Mouse (Mus musculus): Measurements from ENCODE around the gene Nemp1. TPM values are rescaled to one million over a fixed set of nuclear protein-coding genes. Genes with fewer than 3 reads are reported as not detected.

The Nemp1 gene
- polyA plus RNA-seq, 1 experiment from 2014 or later, result 12.6 TPM

DNA sequence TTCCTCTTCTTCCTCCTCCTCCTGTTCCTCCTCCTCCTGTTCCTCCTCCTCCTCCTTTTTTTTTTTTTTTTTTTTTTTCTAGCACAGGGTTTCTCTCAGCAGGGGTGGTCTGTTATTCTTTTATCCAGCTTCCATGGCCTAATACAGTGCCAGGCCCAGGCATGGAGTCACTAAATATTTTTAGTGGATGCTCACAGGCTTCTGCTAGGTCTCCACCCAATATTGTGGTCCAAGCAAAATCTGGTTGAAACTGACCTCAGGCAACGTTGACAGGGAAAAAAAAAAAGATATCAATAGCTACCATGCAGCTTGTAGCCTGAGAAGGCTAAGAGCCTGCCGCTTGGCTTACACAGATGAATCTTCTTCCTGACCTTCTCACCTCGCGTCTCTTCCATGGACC lies 44.0 kb upstream of the Nemp1 start:
- H3K9ac ChIP-seq (ENCODE audit: low read length), result no peak overlapping the region
- WGBS, result 63% methylated on average over 4 of the region's 4 CpGs
- no peak overlapping the region for H3K4me2 ChIP-seq (ENCODE audit: low read depth, low read length)
- peaks cover 4% of the 10 kb centered on the region; the same call in 1 of the 2 replicates for H3K9me3 ChIP-seq (ENCODE audit: control insufficient read depth, low read length)
- H3K36me3 ChIP-seq (ENCODE audit: control insufficient read depth, insufficient read depth, low read length), result no peaks in the 10 kb centered on the region
- no peaks in the 10 kb centered on the region for H3K27me3 ChIP-seq (ENCODE audit: control insufficient read depth, insufficient read depth, low read depth, low read length)
- ATAC-seq (ENCODE audit: low read depth), result no peak
- peaks cover 16% of the 10 kb centered on the region for H3K4me1 ChIP-seq (replicated peaks; ENCODE audit: control insufficient read depth, insufficient read depth, low read length)
- peak overlapping the region; percentile 99; the same call in 1 of the 2 replicates for H3K27ac ChIP-seq (ENCODE audit: low read length)
- no peak overlapping the region for H3K4me3 ChIP-seq (ENCODE audit: low read length)

- Histone ChIP-seq H3K4me1 (replicated peaks; ENCODE audit: control insufficient read depth, insufficient read depth, low read length) (peaks cover 9% of the 10 kb centered on the region), H3K4me2 (ENCODE audit: low read depth, low read length) (no peak overlapping the region), H3K36me3 (ENCODE audit: control insufficient read depth, insufficient read depth, low read length) (no peaks in the 10 kb centered on the region), H3K27ac (ENCODE audit: low read length) (no peak overlapping the region), H3K9ac (ENCODE audit: low read length) (no peak overlapping the region), H3K27me3 (ENCODE audit: control insufficient read depth, insufficient read depth, low read depth, low read length) (no peaks in the 10 kb centered on the region), H3K9me3 (ENCODE audit: control insufficient read depth, low read length) (peaks cover 4% of the 10 kb centered on the region; the same call in 1 of the 2 replicates), H3K4me3 (ENCODE audit: low read length) (no peak overlapping the region)
- 91% methylated on average over 6 of the region's 6 CpGs for WGBS
- ATAC-seq (ENCODE audit: low read depth), result no peak
These were observed 43.1 kb upstream of the Nemp1 start for GRCm38 (mm10) chr10:127623439-127624216.

DNA sequence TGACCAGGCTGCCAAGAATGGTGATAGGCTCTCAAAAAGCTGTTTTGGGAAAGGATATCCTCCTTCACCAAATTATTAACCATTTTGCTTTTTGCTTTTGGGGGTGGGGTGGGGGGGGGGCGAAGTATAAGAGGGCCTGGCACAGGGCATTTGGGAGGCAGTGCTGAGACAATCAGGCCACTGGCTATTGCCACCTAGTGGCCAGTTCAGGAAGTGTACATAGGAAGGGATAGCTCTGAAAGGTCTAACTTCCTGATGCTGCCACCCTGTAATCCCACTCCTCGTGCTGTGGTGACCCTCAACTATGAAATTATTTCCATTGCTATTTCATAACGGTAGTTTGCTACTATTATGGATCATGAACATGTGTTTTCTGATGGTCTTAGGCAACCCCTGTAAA lies 40.3 kb upstream of the Nemp1 start:
- WGBS, result 82% methylated on average over 3 of the region's 3 CpGs
- H3K9ac ChIP-seq (ENCODE audit: low read length), result no peak overlapping the region
- ATAC-seq (ENCODE audit: low read depth), result no peak

GRCm38 (mm10) chr10:127631261-127632214 lies 35.2 kb upstream of the Nemp1 start:
- peaks cover 4% of the 10 kb centered on the region; the same call in 1 of the 2 replicates for H3K9me3 ChIP-seq (ENCODE audit: control insufficient read depth, low read length)
- H3K9ac ChIP-seq (ENCODE audit: low read length), result no peak overlapping the region
- no peaks in the 10 kb centered on the region for H3K4me1 ChIP-seq (replicated peaks; ENCODE audit: control insufficient read depth, insufficient read depth, low read length)
- no peaks in the 10 kb centered on the region for H3K36me3 ChIP-seq (ENCODE audit: control insufficient read depth, insufficient read depth, low read length)
- no peak overlapping the region for H3K4me2 ChIP-seq (ENCODE audit: low read depth, low read length)
- no peak overlapping the region for H3K27ac ChIP-seq (ENCODE audit: low read length)
- 73% methylated on average over 10 of the region's 10 CpGs for WGBS
- H3K4me3 ChIP-seq (ENCODE audit: low read length), result no peak overlapping the region
- no peaks in the 10 kb centered on the region for H3K27me3 ChIP-seq (ENCODE audit: control insufficient read depth, insufficient read depth, low read depth, low read length)
- ATAC-seq (ENCODE audit: low read depth), result no peak

More for the DNA sequence above, 40.3 kb upstream of the Nemp1 start:
- Histone ChIP-seq H3K27ac (ENCODE audit: low read length) (no peak overlapping the region), H3K4me2 (ENCODE audit: low read depth, low read length) (no peak overlapping the region), H3K4me3 (ENCODE audit: low read length) (no peak overlapping the region), H3K27me3 (ENCODE audit: control insufficient read depth, insufficient read depth, low read depth, low read length) (no peaks in the 10 kb centered on the region), H3K9me3 (ENCODE audit: control insufficient read depth, low read length) (peaks cover 4% of the 10 kb centered on the region; the same call in 1 of the 2 replicates), H3K4me1 (replicated peaks; ENCODE audit: control insufficient read depth, insufficient read depth, low read length) (0 out of 2 replicates have a peak, but pooled peaks cover 3% of the 10 kb centered on the region), H3K36me3 (ENCODE audit: control insufficient read depth, insufficient read depth, low read length) (no peaks in the 10 kb centered on the region)

DNA sequence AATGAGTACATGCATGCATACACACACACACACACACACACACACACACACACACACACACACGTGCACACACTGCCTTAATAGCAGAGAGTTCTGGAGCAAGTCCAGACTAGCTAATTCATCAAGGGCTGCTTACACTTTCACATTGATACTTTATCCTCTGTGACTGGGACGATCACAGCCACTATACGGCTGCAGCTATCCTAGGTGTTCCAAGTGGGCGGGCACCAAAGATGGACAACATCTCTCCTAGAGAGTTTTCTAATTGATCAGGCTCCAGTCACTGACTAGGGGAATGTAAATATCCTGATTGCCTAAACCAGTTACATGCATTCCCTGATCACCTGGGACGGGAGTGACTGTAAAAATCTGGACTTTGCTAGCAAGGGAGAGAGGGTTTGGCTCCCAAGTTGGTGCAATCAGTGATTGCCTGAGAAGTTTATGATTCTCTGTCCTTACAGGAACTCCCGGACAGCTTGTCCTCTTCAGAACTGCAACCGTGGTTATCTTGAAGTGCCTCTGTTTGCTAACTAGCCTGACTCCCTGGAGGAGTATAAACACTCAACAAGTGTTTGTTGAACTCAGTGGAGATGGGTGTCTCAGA lies 33.9 kb upstream of the Nemp1 start:
- Histone ChIP-seq H3K4me1 (replicated peaks; ENCODE audit: control insufficient read depth, insufficient read depth, low read length) (no peaks in the 10 kb centered on the region), H3K4me3 (ENCODE audit: low read length) (no peak overlapping the region), H3K9me3 (ENCODE audit: control insufficient read depth, low read length) (no peaks in the 10 kb centered on the region), H3K27ac (ENCODE audit: low read length) (no peak overlapping the region), H3K36me3 (ENCODE audit: control insufficient read depth, insufficient read depth, low read length) (no peaks in the 10 kb centered on the region), H3K27me3 (ENCODE audit: control insufficient read depth, insufficient read depth, low read depth, low read length) (no peaks in the 10 kb centered on the region), H3K9ac (ENCODE audit: low read length) (no peak overlapping the region), H3K4me2 (ENCODE audit: low read depth, low read length) (no peak overlapping the region)
- 26% methylated on average over 7 of the region's 7 CpGs for WGBS
- ATAC-seq (ENCODE audit: low read depth), result no peak

- no peaks in the 10 kb centered on the region for H3K36me3 ChIP-seq (ENCODE audit: control insufficient read depth, insufficient read depth, low read length)
- H3K9ac ChIP-seq (ENCODE audit: low read length), result no peak overlapping the region
- 55% methylated on average over 5 of the region's 5 CpGs for WGBS
- H3K27me3 ChIP-seq (ENCODE audit: control insufficient read depth, insufficient read depth, low read depth, low read length), result no peaks in the 10 kb centered on the region
- H3K4me1 ChIP-seq (replicated peaks; ENCODE audit: control insufficient read depth, insufficient read depth, low read length), result peaks cover 17% of the 10 kb centered on the region
- no peak overlapping the region for H3K4me3 ChIP-seq (ENCODE audit: low read length)
- H3K9me3 ChIP-seq (ENCODE audit: control insufficient read depth, low read length), result no peaks in the 10 kb centered on the region
- no peak overlapping the region for H3K27ac ChIP-seq (ENCODE audit: low read length)
- H3K4me2 ChIP-seq (ENCODE audit: low read depth, low read length), result no peak overlapping the region
- ATAC-seq (ENCODE audit: low read depth), result no peak
These were observed 26.3 kb upstream of the Nemp1 start for GRCm38 (mm10) chr10:127640421-127640820.

DNA sequence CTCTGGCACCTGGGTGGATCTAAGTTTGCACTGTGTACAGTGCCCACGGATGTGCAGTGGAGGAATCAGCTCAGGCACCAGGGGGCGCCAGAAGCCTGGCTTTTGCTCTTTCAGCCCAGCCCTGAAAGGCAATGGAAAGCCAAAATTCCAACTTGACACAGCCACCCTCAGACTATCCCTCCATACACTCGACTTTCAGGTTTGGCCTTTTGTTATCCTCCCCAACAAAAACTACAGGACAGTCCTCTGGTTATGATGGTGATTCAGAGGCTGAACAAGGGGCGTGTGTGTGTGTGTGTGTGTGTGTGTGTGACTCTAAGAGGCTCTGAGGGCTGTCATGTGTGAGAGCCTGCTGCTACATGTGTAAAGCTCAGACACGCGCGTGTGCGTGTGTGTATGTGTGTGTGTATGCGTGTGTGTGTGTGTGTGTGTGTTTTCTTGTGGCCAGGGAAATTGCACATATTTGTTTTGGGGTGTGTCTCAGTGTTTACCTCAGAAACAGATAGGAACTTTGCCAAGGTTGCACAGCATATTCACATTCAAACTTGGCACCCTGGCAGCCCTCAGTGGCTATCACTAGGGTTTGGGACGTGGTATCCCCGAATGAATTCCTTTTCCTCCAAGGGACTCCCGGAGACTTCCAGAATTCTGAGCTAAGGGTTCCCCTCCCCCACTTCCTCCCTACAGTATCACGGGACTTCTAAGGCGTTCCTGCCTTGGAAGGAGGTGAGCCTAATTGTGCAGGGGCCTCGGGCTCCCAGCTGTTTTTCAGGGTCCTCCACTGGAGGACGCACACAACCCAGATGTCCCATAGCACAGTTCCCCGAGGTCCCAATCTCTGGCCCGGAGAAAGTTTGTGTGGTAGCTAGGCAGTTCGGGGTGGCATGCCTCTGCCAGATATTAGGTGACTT lies 24.6 kb upstream of the Nemp1 start:
- no peaks in the 10 kb centered on the region for H3K27me3 ChIP-seq (ENCODE audit: control insufficient read depth, insufficient read depth, low read depth, low read length)
- peak overlapping the region; percentile 63 for H3K4me3 ChIP-seq (ENCODE audit: low read length)
- 5% methylated on average over 19 of the region's 19 CpGs for WGBS
- no peaks in the 10 kb centered on the region for H3K9me3 ChIP-seq (ENCODE audit: control insufficient read depth, low read length)
- peak overlapping the region; percentile 84 for H3K9ac ChIP-seq (ENCODE audit: low read length)
- no peaks in the 10 kb centered on the region for H3K36me3 ChIP-seq (ENCODE audit: control insufficient read depth, insufficient read depth, low read length)
- peak; percentile 71 for ATAC-seq (ENCODE audit: low read depth)
- H3K4me1 ChIP-seq (replicated peaks; ENCODE audit: control insufficient read depth, insufficient read depth, low read length), result peaks cover 17% of the 10 kb centered on the region
- H3K27ac ChIP-seq (ENCODE audit: low read length), result peak overlapping the region; percentile 96
- H3K4me2 ChIP-seq (ENCODE audit: low read depth, low read length), result peak overlapping the region; percentile 63

DNA sequence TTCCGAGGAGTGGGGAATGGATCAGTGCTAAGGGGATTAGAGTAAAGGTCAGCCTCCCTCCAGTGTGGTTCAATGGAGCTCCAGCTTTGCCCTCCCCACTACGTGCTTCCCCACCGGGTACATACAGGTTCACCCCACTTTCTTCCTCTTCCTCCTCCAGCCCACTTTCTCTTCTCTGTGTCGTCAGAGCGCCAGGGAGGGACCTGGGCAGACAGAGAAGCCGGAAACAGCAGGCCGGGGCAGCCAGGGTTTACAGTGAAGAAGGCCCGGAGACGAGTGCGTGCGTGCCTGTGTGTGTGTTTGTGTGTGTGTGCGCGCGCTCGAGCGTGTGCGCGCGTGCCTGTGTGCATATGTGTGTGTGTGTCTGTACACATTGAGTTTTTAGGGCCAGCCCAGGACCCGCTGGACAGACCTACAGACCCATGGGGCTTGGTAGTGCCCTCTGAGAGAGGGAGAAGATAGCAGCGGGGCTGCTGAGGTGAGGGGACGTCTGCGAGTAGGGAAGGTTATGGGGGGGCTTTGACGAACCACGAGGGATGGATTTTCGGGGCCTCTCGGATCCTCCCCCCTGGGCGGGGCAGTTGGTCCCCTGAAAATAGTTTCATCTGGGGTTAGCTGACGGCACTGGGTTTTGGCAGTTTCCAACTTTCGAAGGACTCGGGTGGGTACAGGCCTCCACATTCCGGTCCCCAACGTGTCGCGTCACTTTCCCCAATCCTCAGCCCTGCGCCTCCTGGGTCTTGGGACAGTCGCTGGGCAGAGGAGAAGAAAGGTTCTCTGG lies 23.7 kb upstream of the Nemp1 start, which contains the start of gene Stat6:
Stat6 (plus strand) TSS at position 215 of the 781 bp plus-strand sequence.
- peak; percentile 73 for ATAC-seq (ENCODE audit: low read depth)
- Histone ChIP-seq H3K36me3 (ENCODE audit: control insufficient read depth, insufficient read depth, low read length) (no peaks in the 10 kb centered on the region), H3K9ac (ENCODE audit: low read length) (peak within 1 kb of the TSS; percentile 84), H3K9me3 (ENCODE audit: control insufficient read depth, low read length) (no peaks in the 10 kb centered on the region), H3K27me3 (ENCODE audit: control insufficient read depth, insufficient read depth, low read depth, low read length) (no peaks in the 10 kb centered on the region), H3K4me3 (ENCODE audit: low read length) (peak within 1 kb of the TSS; percentile 63), H3K4me2 (ENCODE audit: low read depth, low read length) (peak within 1 kb of the TSS; percentile 63), H3K27ac (ENCODE audit: low read length) (peak within 1 kb of the TSS; percentile 96), H3K4me1 (replicated peaks; ENCODE audit: control insufficient read depth, insufficient read depth, low read length) (peaks cover 17% of the 10 kb centered on the region)
- 2% methylated on average over 37 of the region's 37 CpGs for WGBS
